Mouse (Mus musculus): ENCODE measurements at regions not wholly inside any gene's neighbourhood (a gene's known extent, or its start where the extent isn't known, plus 50 kb on each side); places are given as distances from the start of the nearest gene placed in this dataset.

DNA sequence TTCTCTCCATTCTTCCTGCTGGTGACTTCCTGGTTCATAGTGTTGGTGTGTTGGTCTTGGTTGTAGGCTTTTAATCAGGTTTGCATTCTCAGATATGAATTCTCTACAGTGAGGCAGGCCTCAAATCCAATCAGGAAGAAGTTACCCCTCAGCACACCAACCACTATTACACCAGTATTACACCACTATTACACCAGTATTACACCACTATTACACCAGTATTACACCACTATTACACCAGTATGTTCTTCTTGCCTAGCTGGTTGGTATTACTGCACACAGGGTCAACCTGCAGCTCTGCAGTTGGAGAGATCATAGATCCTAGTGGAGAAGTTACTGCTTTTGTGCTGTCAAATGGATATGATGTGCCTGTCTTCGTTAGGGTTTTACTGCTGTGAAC, 129.6 kb downstream of the Tmem17 start:
- TF ChIP-seq CTCF (IDR thresholded peaks at IDR 0.05; ENCODE audit: low read depth) = no peak
- no peak for TF ChIP-seq EP300 (IDR thresholded peaks at IDR 0.05; ENCODE audit: low read depth)

Measured in heart, postnatal 0 days (tissue).